Comparison of ENCODE assay signal across 15 mouse cellular contexts in the genomic region with DNA sequence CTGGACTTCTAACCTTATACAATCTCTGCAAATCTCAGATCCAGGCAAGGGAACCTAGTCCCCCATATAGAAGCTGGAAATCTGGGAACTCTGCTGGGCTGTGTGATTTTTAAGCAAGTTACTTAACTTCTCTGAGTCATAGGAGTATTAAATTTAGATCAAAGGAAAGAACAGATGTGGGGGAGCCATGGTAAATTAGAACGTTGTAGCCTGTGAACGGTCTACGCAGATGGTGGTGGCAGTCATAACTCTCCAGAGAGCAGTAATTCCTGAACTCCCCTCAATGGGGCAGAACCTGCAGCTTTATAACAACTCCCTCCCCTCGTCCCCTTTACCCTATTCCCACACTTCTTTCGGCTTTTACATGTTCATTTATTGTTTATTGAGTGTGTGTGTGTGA. TPM values are rescaled to one million over a fixed set of nuclear protein-coding genes. Genes with fewer than 3 reads are reported as not detected.
DNase-seq lines count a peak whose midpoint lies in the region; ATAC-seq and TF ChIP-seq lines count a peak whose summit lies in the region.
"Had no signal": no experiment of that assay in that cellular context is flagged by ENCODE, and none has a peak within 500 bp of the region (broad histone marks: within the 10 kb centered on the region; RNA-seq: fewer than 3 reads in every experiment).

No protein-coding gene starts in this region.

- no peak overlapping the region for H3K4me3 ChIP-seq in kidney, postnatal 0 days (replicated peaks; ENCODE audit: low read depth, low read length)
- no peak overlapping the region for H3K4me3 ChIP-seq in neural tube, embryonic 13.5 days
- no peak overlapping the region for H3K4me3 ChIP-seq in forebrain, embryonic 16.5 days (replicated peaks; ENCODE audit: low read length)
- H3K4me3 ChIP-seq: heart, embryonic 10.5 days had no signal

- no peak overlapping the region for H3K4me2 ChIP-seq in kidney, postnatal 0 days (ENCODE audit: low read length)
- no peak overlapping the region for H3K4me2 ChIP-seq in neural tube, embryonic 13.5 days
- H3K4me2 ChIP-seq in forebrain, embryonic 16.5 days (ENCODE audit: low read length) = no peak overlapping the region

- 0 out of 2 replicates have a peak, but pooled peaks have one; percentile 3 for TF ChIP-seq CTCF in kidney, postnatal 0 days (IDR thresholded peaks at IDR 0.05; ENCODE audit: low read depth)

- peak; percentile 39 for DNase-seq in embryo, embryonic 10.5 days (ENCODE audit: low spot score)
- no peak for DNase-seq in embryo, embryonic 10 days (ENCODE audit: low spot score)
- DNase-seq in kidney, postnatal 0 days (ENCODE audit: low spot score) = peak; percentile 24
- no peak for DNase-seq in kidney, postnatal 36 days
- peak; percentile 14 for DNase-seq in retina, postnatal 1 day
- no peak for DNase-seq in retina, embryonic 14.5 days (ENCODE audit: low spot score)
- DNase-seq: cerebellum, adult 8-10 months; kidney, postnatal 25 days; liver, postnatal 0 days; lung, postnatal 36 days; spleen, adult 18-20 months had no signal

- no peaks in the 10 kb centered on the region; the same call in 1 of the 2 replicates for H3K4me1 ChIP-seq in kidney, postnatal 0 days (replicated peaks; ENCODE audit: insufficient read depth, low read length)
- H3K4me1 ChIP-seq in neural tube, embryonic 13.5 days (replicated peaks) = 0 out of 2 replicates have a peak, but pooled peaks cover 16% of the 10 kb centered on the region
- no peaks in the 10 kb centered on the region for H3K4me1 ChIP-seq in forebrain, embryonic 16.5 days (replicated peaks; ENCODE audit: control insufficient read depth, insufficient read depth, low read length)

- H3K27ac ChIP-seq in kidney, postnatal 0 days = no peak overlapping the region
- H3K27ac ChIP-seq in neural tube, embryonic 13.5 days (replicated peaks) = no peak overlapping the region
- no peak overlapping the region for H3K27ac ChIP-seq in forebrain, embryonic 16.5 days (ENCODE audit: low read length)
- H3K27ac ChIP-seq: heart, embryonic 10.5 days had no signal

- no peaks in the 10 kb centered on the region for H3K9me3 ChIP-seq in kidney, postnatal 0 days (replicated peaks; ENCODE audit: low read length)
- no peaks in the 10 kb centered on the region for H3K9me3 ChIP-seq in neural tube, embryonic 13.5 days
- H3K9me3 ChIP-seq in forebrain, embryonic 16.5 days (ENCODE audit: control insufficient read depth, low read length) = no peaks in the 10 kb centered on the region
- H3K9me3 ChIP-seq: heart, embryonic 10.5 days had no signal

- H3K36me3 ChIP-seq in kidney, postnatal 0 days (ENCODE audit: insufficient read depth, low read length) = no peaks in the 10 kb centered on the region
- H3K36me3 ChIP-seq in neural tube, embryonic 13.5 days = no peaks in the 10 kb centered on the region
- no peaks in the 10 kb centered on the region for H3K36me3 ChIP-seq in forebrain, embryonic 16.5 days (ENCODE audit: control insufficient read depth, insufficient read depth)
- H3K36me3 ChIP-seq: heart, embryonic 10.5 days had no signal

- 14% methylated on average over 5 of the region's 5 CpGs for WGBS in kidney, postnatal 0 days
- WGBS in neural tube, embryonic 13.5 days = 20% methylated on average over 5 of the region's 5 CpGs
- WGBS in forebrain, embryonic 16.5 days = 47% methylated on average over 5 of the region's 5 CpGs

- no peaks in the 10 kb centered on the region for H3K27me3 ChIP-seq in kidney, postnatal 0 days (ENCODE audit: insufficient read depth, low read length)
- no peaks in the 10 kb centered on the region for H3K27me3 ChIP-seq in neural tube, embryonic 13.5 days
- no peaks in the 10 kb centered on the region for H3K27me3 ChIP-seq in forebrain, embryonic 16.5 days (replicated peaks; ENCODE audit: control insufficient read depth, insufficient read depth, low read length)

- H3K9ac ChIP-seq in kidney, postnatal 0 days (ENCODE audit: low read depth, low read length) = no peak overlapping the region
- H3K9ac ChIP-seq in neural tube, embryonic 13.5 days = no peak overlapping the region
- H3K9ac ChIP-seq in forebrain, embryonic 16.5 days (replicated peaks; ENCODE audit: low read depth, low read length) = no peak overlapping the region
- H3K9ac ChIP-seq: liver, postnatal 0 days had no signal

- no peak for ATAC-seq in kidney, postnatal 0 days (replicated peaks; ENCODE audit: low FRiP score, low read depth)
- peak; percentile 47; the same call in 1 of the 2 replicates for ATAC-seq in neural tube, embryonic 13.5 days (ENCODE audit: low read depth)
- ATAC-seq in forebrain, embryonic 16.5 days = no peak
- ATAC-seq: liver, postnatal 0 days; midbrain, embryonic 16.5 days had no signal

RNA-seq across cellular contexts. Expression of gene Mrtfb, which starts 48.6 kb away (rescaled TPM):
- 17.5 and 19.8 TPM in 2 replicates for polyA plus RNA-seq in kidney, postnatal 0 days (2015; fragmentation: Nextera tagmentation; extraction: Ambion mirVana)
- polyA plus RNA-seq in neural tube, embryonic 13.5 days (2015; fragmentation: Nextera tagmentation; extraction: Ambion mirVana) = 11.2 and 11.5 TPM in 2 replicates
- polyA plus RNA-seq in forebrain, embryonic 16.5 days (2015; fragmentation: Nextera tagmentation; extraction: Ambion mirVana) = 12.8 and 16.4 TPM in 2 replicates

Comparison
In these comparisons a context has a peak if more than half of its experiments do, and no peak if none do; other contexts are left out.
1. DNase-seq: peak in embryo, embryonic 10.5 days (single experiment), kidney, postnatal 0 days (single experiment) and retina, postnatal 1 day (single experiment); none in embryo, embryonic 10 days (single experiment), kidney, postnatal 36 days (0 of 2) and retina, embryonic 14.5 days (single experiment).